Mouse (Mus musculus): Measurements from ENCODE around the gene Sirt7. TPM values are rescaled to one million over a fixed set of nuclear protein-coding genes. Genes with fewer than 3 reads are reported as not detected.

Gene Sirt7
- 98.2 and 105 TPM in 2 replicates for polyA plus RNA-seq (2012; rRNA removed)

DNA sequence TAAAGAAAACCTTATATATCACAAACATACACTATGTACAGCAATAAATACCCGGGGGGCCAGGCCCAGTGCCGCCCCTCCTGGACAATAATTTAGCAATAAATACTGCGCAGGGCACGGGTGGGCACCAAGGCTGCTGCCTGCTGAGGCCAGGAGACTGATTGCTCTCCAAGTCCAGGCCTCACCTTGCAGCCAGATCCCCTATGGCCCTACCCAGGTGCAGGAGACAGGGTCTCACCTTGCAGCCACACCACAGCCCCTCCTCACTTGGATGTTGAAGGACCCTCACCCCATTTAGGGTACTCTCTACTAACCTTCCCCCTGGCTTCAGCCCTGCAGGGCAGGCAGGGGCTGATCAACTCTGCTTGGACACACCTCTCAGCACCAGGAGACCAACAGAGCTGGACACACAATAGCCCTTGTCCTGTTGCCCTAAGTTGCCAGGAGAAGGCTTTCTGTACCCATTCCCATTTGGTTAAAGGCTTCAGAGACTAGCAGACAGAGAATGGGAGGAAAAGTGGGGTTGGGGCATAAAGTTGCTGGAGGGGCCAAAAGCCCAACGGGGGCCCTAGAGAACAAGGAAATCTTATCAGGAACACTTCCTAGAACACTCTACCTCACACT lies at the start of gene Sirt7:
Gene Sirt7 (minus strand): TSS at position 89 of the 624 bp plus-strand sequence.
- Histone ChIP-seq H3K4me3 (ENCODE audit: insufficient read depth, low read length) (peak within 1 kb of the TSS; percentile 52), H3K27ac (ENCODE audit: insufficient read depth, low read length) (peak within 1 kb of the TSS; percentile 41), H3K4me1 (ENCODE audit: control insufficient read depth, insufficient read depth, low read length) (peaks cover 4% of the 10 kb centered on the region)
- TF ChIP-seq POLR2A (IDR thresholded peaks at IDR 0.05; ENCODE audit: extremely low read depth, insufficient read depth, low read length) (no peak), CTCF (IDR thresholded peaks at IDR 0.05; ENCODE audit: extremely low read depth, insufficient read depth, low read length) (no peak)

DNA sequence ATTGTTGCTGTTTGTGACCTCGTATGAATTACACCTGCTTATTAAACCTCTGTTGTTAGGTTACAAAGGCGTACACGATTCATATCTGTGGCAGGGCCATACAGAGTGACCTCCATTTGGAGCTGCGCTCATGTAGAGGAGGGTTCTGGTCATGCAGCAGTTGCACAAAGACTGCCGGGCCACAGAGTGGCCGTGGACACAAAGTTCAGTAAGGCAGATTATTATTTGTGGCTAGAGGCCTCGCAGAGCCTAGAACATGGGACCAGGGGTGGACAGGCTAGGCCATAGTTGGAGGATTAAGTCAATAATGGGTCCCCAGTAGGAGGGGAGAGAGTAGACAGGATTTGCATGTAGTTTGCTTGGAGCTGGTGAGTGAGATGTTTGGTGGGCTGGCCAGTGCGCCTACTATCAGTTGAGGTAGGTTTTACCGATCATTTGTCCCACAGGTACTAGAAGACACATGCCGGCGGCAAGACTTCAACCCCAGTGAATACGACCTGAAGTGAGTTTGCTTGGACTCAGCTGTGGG lies 48.6 kb upstream of the Sirt7 start:
- Histone ChIP-seq H3K4me1 (ENCODE audit: control insufficient read depth, insufficient read depth, low read length) (peaks cover 5% of the 10 kb centered on the region; the same call in 1 of the 2 replicates), H3K27ac (ENCODE audit: insufficient read depth, low read length) (peak overlapping the region; percentile 14; the same call in 1 of the 2 replicates), H3K4me3 (ENCODE audit: insufficient read depth, low read length) (peak overlapping the region; percentile 74)
- TF ChIP-seq POLR2A (IDR thresholded peaks at IDR 0.05; ENCODE audit: extremely low read depth, insufficient read depth, low read length) (no peak), CTCF (IDR thresholded peaks at IDR 0.05; ENCODE audit: extremely low read depth, insufficient read depth, low read length) (no peak)

GRCm38 (mm10) chr11:120672687-120673593 lies 47.9 kb upstream of the Sirt7 start, which contains the start of gene Aspscr1:
Gene Aspscr1 (plus strand): TSS chr11:120672973.
- TF ChIP-seq POLR2A (IDR thresholded peaks at IDR 0.05; ENCODE audit: extremely low read depth, insufficient read depth, low read length) (peak; percentile 56; the same call in 1 of the 2 replicates), CTCF (IDR thresholded peaks at IDR 0.05; ENCODE audit: extremely low read depth, insufficient read depth, low read length) (no peak)
- peaks cover 5% of the 10 kb centered on the region; the same call in 1 of the 2 replicates for H3K4me1 ChIP-seq (ENCODE audit: control insufficient read depth, insufficient read depth, low read length)
- H3K27ac ChIP-seq (ENCODE audit: insufficient read depth, low read length), result peak within 1 kb of the TSS; percentile 76
- peak within 1 kb of the TSS; percentile 74 for H3K4me3 ChIP-seq (ENCODE audit: insufficient read depth, low read length)

DNA sequence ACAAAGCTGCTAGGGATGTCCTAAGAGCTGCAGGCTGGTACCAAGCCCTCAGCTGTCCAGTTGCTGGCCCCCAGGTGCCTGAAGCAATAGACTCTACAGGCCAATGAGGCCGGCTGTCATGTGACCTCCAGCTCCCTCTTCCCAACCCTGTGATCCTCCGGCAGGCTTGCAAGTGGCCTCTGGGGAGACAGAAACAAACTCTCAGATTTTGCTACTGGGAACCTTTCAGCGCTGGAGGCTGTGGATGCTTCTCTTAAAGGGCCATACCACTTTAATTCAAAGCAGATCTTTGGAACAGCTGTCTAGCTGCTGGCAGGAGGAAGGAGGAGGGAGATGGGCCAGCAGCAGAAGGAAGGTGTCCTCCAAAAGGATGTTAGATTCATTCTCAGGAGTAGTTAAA lies 41.6 kb upstream of the Sirt7 start:
- no peak for TF ChIP-seq POLR2A (IDR thresholded peaks at IDR 0.05; ENCODE audit: extremely low read depth, insufficient read depth, low read length)
- no peak for TF ChIP-seq CTCF (IDR thresholded peaks at IDR 0.05; ENCODE audit: extremely low read depth, insufficient read depth, low read length)
- Histone ChIP-seq H3K27ac (ENCODE audit: insufficient read depth, low read length) (no peak overlapping the region), H3K4me3 (ENCODE audit: insufficient read depth, low read length) (no peak overlapping the region), H3K4me1 (ENCODE audit: control insufficient read depth, insufficient read depth, low read length) (no peaks in the 10 kb centered on the region)

DNA sequence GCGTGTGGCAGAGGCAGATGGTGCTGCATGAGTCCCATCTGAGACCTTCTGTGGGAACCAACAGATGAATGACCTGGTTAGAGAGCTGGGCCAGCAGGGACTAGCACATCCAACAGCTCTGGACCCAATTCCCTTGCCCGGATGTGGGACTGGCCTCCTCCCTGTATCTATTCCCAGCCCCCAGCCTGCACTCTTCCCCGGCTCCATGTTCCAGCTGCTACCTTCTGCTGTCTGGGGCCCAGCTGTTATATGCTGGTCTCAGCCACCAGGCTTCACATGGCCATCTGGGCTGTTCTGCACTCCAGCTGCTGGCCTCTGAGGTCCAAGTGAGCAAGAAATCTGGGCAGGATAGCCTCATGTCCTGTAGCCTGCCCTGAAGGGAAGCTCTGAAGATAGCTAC lies 40.4 kb upstream of the Sirt7 start:
- Histone ChIP-seq H3K27ac (ENCODE audit: insufficient read depth, low read length) (no peak overlapping the region), H3K4me1 (ENCODE audit: control insufficient read depth, insufficient read depth, low read length) (no peaks in the 10 kb centered on the region), H3K4me3 (ENCODE audit: insufficient read depth, low read length) (no peak overlapping the region)
- TF ChIP-seq POLR2A (IDR thresholded peaks at IDR 0.05; ENCODE audit: extremely low read depth, insufficient read depth, low read length) (no peak), CTCF (IDR thresholded peaks at IDR 0.05; ENCODE audit: extremely low read depth, insufficient read depth, low read length) (no peak)

GRCm38 (mm10) chr11:120663714-120664113 lies 38.7 kb upstream of the Sirt7 start:
- TF ChIP-seq CTCF (IDR thresholded peaks at IDR 0.05; ENCODE audit: extremely low read depth, insufficient read depth, low read length), result no peak
- no peak for TF ChIP-seq POLR2A (IDR thresholded peaks at IDR 0.05; ENCODE audit: extremely low read depth, insufficient read depth, low read length)
- H3K4me3 ChIP-seq (ENCODE audit: insufficient read depth, low read length), result no peak overlapping the region
- H3K4me1 ChIP-seq (ENCODE audit: control insufficient read depth, insufficient read depth, low read length), result no peaks in the 10 kb centered on the region
- no peak overlapping the region for H3K27ac ChIP-seq (ENCODE audit: insufficient read depth, low read length)

DNA sequence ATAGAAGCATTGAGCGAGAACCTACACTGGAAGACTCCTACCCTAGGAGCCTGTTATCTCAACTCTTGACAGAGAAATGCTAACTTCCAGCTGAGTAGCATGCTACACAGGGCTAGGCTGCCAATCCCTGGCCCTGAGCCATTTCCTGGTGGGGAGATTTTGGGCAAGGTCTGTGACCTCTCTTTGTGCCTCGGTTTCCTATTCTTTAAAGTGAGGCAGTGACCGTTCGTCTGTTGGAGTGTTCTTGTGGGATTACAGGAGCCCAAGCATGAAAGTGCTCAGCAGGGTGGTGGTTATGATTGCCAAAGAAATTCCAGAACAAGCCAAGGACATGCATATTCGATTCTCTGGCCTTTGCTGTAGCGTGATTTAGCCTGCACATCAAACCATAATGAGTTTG lies 37.7 kb upstream of the Sirt7 start:
- no peak overlapping the region for H3K27ac ChIP-seq (ENCODE audit: insufficient read depth, low read length)
- no peak overlapping the region for H3K4me3 ChIP-seq (ENCODE audit: insufficient read depth, low read length)
- no peaks in the 10 kb centered on the region for H3K4me1 ChIP-seq (ENCODE audit: control insufficient read depth, insufficient read depth, low read length)
- TF ChIP-seq CTCF (IDR thresholded peaks at IDR 0.05; ENCODE audit: extremely low read depth, insufficient read depth, low read length) (no peak), POLR2A (IDR thresholded peaks at IDR 0.05; ENCODE audit: extremely low read depth, insufficient read depth, low read length) (no peak)

DNA sequence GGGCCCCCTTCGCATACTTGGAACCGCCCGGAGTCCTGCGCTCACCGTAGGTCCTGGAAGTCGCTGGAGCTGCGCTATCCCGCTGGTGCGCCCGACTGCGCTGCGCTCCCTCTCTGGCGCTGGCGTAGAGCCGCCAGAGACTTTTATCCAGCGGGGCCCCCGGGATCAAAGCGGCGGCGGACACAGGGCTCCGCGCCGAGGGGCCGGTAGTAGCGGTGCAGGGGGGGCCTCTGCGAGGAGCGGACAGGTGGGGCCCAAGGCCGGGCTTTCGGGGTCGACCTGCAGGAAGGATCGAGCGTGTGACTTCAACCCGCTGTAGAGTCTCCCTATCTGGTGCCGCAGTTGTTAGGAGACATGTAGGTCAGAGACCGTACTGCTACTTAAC lies 36.0 kb upstream of the Sirt7 start, which contains the start of gene Notum:
Gene Notum (minus strand): TSS at position 100 of the 385 bp plus-strand sequence.
- TF ChIP-seq CTCF (IDR thresholded peaks at IDR 0.05; ENCODE audit: extremely low read depth, insufficient read depth, low read length), result no peak
- TF ChIP-seq POLR2A (IDR thresholded peaks at IDR 0.05; ENCODE audit: extremely low read depth, insufficient read depth, low read length), result no peak
- peak within 1 kb of the TSS; percentile 4 for H3K4me3 ChIP-seq (ENCODE audit: insufficient read depth, low read length)
- peak within 1 kb of the TSS; percentile 51; the same call in 1 of the 2 replicates for H3K27ac ChIP-seq (ENCODE audit: insufficient read depth, low read length)
- H3K4me1 ChIP-seq (ENCODE audit: control insufficient read depth, insufficient read depth, low read length), result no peaks in the 10 kb centered on the region

- Histone ChIP-seq H3K4me1 (ENCODE audit: control insufficient read depth, insufficient read depth, low read length) (no peaks in the 10 kb centered on the region), H3K27ac (ENCODE audit: insufficient read depth, low read length) (peak overlapping the region; percentile 51; the same call in 1 of the 2 replicates), H3K4me3 (ENCODE audit: insufficient read depth, low read length) (peak overlapping the region; percentile 4)
- TF ChIP-seq POLR2A (IDR thresholded peaks at IDR 0.05; ENCODE audit: extremely low read depth, insufficient read depth, low read length), result no peak
- TF ChIP-seq CTCF (IDR thresholded peaks at IDR 0.05; ENCODE audit: extremely low read depth, insufficient read depth, low read length), result no peak
Measured at GRCm38 (mm10) chr11:120660301-120661075, 35.4 kb upstream of the Sirt7 start.

All from cortical plate, adult 2 months (tissue).